Mouse (Mus musculus) naive thymus-derived CD4-positive, alpha-beta T cell, adult 2 months (primary cell): ENCODE measurements around the gene Fmnl3.
"Not testable (repeated sequence)": the region's sequence is repeated elsewhere in the genome, so short reads cannot be mapped to it uniquely, and the experiment has no call there.

Experiments
- DNase-seq: peaks from one replicate; pipeline ENCODE4 v3.0.0-alpha.2; 2011; ENCODE audit warnings: low read depth

Gene Fmnl3

DNA sequence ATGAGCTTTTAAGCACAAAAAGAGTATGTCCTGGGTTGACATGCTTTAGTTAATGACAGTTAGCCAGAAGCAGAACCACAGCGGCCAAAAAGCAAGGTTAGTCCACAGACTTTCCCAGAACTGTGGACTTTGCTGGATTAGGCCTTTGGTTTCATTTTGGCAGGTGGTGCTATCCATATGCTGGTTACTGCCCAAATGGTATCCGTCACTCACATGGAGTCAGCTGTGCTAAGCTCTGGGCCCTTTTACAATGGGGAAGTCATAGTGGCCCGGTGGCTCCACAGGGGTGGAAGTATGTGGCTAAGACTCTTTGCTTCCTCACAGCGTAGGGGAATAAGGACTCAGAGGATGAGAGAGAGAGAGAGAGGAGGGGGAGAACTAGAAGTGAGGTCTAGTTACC, 17.7 kb upstream of the Fmnl3 start:
- no peak for DNase-seq

DNA sequence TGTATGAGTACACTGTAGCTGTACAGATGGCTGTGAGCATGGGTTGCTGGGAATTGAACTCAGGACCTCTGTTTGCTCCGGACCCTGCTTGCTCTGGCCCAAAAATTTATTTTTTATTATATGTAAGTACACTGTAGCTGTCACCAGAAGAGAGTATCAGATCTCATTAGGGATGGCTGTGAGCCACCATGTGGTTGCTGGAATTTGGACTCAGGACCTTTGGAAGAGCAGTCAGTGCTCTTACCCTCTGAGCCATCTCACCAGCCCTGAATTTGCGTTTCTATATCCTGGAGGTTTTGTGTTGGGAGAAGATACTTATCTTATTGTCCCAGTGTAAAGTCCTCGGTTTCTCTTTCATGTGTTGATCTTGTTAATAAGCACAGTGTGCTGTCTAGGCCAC, 16.5 kb upstream of the Fmnl3 start:
- DNase-seq, result no peak

DNA sequence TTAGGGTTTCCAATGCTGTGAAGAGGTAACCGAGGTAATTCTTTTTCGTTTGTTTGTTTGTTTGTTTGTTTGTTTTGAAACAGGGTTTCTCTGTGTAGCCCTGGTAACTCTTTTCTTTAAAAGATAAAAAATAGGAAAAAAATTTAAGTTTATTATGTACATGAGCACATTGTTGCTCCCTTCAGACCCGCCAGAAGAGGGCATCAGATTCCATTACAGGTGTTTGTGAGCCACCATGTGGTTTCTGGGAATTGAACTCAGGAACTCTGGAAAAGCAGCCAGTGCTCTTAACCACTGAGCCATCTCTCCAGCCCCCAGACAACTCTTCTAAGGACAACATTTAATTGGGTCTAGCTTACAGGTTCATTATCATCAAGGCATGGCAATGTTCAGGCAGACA, 15.8 kb upstream of the Fmnl3 start:
- not testable (repeated sequence) for DNase-seq

DNA sequence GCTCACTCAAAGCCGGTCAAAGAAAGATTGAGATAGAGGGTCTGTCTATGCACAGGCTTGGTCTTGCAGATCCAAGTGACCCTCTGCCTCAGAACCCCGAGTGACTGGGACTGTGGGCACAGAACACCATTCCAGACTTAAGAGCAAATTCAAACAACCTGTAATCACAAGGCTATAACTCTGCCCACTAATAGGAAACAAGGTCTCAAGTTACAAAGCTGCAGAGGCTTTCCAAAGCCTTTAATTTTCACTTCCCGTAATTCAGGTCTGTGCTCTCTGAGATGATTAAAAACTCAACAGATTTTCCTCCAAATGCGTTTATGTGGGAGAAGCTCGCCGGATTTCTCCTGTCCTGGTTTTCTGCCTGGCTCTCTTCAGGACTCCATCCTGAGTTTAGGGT, 13.8 kb upstream of the Fmnl3 start:
- no peak for DNase-seq

DNA sequence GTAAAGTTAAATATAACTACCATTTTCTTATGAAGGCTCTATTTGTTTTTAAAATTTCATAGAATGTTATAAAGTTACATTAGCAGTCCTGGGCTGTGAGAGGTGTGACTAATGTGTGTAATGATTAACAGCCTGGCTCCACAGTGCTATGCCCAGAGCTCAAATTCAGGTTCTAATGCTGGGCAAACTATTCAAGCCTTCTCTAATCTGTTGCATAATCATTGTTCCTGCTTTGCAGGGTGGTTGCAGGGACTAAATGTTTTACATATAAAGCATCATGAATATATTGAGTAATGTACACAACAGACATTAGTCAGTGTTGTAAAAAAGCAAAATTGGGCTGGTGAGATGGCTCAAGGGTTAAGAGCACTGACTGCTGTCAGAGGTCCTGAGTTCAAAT, 12.6 kb upstream of the Fmnl3 start:
- DNase-seq, result no peak

DNA sequence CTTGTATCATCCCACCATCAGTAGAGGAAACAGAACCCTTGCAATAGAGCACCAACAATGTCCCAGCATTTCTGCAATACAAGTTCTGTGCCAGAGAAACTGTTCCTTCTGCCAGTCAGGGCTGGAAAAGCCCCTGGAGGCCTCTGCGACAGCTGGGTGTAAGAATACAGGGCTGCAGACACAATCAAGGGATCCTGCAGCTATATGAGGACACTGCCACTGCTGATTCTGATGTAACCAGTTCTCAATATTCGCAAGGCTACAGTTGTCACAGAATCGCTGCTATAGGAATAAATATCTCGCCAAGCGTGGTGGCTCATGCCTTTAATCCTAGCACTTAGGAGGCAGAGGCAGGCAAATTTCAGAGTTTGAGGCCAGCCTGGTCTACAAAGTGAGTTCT, 6.0 kb upstream of the Fmnl3 start:
- no peak for DNase-seq

DNA sequence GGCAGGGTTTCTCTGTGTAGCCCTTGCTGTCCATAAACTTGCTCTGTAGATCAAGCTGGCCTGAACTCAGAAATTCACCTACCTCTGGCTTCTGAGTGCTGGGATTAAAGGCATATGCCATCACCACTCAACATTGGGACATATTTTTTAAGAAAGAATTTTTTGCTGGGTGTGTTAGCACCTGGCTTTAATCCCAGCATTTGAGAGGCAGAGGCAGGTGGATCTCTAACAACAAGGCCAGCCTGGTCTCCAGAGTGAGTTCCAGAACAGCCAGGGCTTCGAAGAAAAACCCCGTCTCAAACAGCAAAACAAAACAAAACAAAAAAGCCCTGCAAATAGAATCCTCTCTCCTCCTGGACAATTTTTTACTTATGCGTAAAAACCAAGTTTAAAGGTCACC, 5.3 kb upstream of the Fmnl3 start:
- DNase-seq, result no peak

DNA sequence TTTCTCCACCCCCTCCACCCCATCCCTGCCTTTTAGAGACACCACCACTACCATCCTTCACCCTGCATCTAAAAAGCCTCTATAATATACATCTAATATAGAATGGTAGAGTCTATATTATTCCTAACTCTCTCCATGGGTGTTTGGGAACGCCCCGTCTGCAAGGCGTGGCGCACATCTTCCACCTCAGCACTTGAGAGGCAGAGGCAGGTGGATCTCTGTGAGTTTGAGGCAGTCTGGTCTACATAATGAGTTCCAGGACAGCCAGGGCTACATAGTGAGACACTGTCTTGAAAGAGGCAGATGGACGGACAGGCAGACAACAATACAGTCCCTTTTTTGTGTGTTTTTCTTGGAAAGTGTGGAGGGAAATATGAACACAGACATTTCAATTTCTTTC, 4.8 kb upstream of the Fmnl3 start:
- no peak for DNase-seq

DNA sequence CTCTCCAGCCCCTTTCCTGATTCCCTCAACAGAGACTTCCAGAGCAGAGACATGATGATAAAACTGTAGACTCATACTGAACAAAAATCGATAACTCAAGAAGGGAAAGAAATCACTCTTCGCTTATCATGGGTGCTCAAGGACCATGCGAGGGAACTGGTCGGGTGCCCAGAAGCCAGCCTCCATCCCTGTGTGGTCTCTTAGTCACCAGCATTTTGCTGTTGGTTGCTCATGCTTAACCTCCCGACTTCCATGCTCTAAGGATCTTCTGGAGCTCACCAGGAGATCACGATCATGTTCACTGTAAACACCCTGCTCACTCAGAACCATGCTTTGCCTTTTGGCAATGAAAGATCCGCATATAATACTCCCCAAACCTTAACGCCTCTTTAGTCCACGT, 2.5 kb upstream of the Fmnl3 start:
- no peak for DNase-seq

DNA sequence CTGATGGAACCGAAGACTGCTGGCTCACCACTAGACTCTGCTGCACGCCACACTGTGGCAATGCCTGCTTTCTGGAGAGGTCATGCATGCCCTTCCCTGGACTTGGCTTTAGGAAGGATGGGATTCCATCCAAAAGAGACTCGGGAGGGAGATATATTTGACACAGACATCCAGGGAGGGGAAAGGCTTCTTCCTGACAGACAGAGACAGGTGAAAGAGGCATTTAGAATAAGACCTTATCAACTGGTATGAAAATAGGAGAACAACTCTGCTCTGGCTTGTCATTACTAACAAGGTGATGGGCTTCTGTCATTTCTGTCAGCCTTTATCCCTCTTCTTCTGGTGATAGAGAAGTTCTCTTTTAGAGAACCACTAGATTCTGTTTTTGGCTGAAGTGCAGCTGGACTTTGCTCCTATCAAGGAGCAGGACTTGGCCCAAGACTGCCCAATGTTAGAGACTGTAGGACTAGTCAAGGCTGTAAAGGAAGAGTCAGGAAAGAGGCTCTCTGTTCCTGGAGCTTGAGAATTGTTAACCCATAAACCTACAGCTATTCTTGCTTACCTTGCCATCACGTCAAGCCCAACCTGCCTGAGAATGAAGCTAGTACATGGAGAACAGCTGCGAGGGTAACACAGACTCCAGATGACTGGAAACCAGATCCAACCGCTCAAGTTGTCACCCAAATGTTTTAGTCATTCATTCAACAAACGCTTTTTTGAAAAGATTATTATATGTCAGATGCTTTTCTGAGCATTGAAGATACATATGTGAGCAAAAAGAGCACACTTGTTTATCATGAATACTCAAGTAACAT, 1.5 kb upstream of the Fmnl3 start:
- DNase-seq, result no peak

DNA sequence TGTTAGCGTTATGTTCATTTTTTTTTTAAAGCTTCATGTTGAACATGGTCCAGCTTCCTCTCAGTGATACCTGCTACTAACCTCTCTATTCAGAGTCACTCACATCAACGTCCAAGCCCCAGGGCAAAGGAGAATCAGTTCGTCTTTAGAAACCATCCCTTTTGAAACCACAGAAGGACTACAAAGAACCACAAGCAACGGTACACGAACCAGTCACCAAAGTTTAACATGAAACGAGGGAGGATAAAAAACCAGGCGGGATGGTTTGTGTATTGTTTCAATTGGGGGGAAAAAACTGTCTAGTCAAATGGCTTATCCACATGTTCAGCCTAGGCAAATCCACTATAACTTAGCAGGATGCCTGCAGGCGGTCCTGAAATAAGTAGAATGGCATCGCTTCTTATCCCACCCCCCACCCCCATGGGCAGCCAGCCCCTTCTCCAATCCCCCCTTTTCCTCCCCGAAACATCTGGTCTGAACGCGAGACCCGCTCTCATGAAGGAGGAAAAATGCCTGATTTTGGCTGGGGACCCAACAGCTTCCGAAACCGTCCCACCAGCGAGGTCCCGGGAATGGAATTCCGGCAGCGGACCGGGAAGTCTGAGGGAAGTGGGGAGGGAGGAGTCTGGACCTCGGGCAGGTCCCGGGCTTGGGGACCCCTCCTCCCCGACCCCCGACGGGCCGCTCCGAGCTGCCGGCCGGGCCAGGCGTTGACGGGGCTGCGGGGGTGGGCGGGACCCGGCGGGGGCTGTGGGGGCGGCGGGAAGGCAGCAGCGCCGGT, 701 bp downstream of the Fmnl3 start:
- DNase-seq, result peak; percentile 44

DNA sequence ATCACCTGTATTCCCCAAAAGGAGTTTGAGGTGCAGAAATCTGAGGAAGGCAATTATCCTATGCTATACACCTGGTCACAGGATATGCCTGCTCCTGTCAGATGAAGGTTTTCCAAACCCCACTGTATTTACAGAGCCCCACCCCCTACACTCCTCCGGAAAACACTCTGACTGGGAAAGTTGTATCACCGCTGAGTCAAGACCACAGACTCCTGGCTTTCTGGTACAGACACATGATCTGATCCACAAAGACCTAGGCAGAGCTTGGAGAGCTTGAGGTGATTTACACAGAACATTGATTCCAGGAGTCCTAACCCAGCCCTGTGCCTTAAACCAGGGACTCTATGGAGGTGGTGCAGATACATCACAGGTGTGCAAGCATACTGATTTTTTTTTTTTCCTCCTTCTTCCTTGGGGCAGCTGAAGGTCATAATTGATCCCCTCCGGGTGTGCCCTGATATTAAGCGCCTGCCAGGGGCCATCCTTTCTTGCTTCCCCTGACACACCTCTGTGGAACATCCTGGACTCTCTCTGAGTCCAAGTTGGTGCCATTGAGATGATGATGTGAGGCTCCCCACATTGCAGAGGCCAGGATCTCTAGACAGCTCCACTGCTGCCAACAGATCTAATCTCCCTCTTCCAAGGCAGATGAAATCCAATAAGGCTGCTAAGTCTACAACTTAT, 1.6 kb downstream of the Fmnl3 start:
- DNase-seq, result peak; percentile 22

DNA sequence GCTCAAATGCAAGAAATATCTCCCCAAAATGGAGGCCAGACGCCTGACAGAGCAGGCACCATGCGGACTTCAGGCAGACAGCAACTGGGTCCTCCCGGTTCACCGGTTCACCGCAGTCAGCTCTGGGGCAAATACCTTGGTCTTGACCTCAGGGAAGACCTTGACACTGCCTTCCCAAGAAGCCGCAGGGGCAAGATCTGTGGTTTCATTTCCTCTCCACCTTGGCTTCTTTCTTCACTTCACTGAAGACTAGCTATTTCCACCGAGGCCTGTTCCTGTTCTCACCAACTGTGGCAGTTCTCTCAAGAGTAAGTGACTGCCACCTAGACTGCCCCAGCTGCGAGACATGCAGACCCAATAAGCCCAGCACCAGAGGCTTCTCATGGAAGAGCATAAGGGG, 5.4 kb downstream of the Fmnl3 start:
- peak; percentile 72 for DNase-seq

DNA sequence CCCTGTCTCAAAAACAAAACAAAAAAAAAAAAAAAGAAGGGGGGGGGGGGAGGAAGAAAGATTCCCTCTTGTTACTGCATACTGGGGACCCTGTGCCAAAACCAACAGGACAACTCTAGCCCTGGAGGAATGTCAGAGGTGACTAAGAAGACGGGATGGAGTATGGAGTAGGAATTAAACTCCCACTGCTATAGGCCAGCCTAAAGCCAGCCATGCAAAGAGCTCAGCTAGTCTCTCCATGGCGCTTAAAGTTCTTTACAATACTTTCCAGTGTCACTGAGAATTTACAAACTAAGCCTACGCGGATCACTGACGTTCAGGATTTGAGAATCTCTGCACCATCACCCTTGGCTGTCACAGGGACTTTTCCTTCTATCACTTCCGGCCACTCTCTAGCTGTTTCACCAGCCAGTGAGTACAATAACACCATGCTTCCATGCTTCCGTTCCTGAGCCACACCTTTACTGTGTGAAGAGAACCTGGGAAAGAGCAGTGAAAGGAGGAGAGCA, 6.2 kb downstream of the Fmnl3 start:
- DNase-seq, result peak; percentile 23

DNA sequence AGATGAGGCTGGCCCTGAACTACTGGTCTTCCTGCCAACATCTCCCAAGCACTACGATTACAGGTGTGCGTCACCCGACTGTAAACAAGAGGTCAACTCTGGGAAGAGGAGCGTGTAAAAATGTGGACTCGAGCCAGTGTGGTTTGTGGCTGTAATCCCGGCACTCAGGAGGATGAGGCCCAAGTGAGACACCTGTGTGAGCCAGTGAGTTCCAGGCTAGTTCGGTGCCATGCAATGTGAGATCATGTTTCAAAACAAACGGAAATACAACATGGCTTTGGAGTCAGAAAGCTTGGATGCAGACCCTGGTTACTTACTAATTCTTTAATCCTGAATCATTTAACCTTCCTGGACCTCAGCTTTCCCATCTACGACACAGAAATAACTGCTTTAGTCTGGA, 11.3 kb downstream of the Fmnl3 start:
- DNase-seq, result no peak

DNA sequence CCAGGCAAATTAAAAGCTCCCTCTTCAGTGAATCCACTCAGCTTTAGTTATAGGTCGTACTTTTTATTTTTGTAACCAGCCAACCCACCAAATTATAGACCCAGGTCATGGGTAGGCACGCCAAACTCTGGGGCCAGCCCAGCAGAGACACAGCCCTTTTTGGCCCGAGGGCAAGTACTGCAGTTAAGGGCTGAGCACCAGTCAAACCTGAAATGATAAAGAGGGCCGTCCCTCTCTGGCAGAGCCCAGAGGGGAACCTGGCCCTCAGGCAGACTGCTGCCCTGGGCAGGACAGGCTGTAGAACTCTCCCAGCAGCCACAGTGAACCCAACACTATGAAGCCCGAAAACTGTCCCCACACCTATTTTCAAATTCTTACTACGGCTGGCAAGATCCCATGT, 13.8 kb downstream of the Fmnl3 start:
- no peak for DNase-seq

DNA sequence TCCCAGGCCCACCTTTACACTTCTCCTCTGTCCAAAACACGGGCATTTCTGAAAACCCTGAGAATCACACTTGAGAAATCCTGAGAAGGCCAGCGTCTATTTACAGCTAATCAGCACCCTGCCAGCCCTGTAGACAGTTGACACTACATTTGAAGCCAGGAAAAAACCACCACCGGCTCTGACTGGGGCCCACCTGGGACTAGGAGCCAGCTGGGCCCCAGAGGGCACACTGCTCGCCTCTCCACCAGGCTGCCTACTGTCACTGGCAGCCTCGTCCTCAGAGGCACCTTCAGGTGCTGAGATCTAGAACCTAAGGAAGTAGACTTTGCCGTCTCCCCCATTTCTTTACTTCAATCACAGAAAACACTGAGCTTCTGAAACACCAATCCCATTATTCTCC, 14.6 kb downstream of the Fmnl3 start:
- no peak for DNase-seq

DNA sequence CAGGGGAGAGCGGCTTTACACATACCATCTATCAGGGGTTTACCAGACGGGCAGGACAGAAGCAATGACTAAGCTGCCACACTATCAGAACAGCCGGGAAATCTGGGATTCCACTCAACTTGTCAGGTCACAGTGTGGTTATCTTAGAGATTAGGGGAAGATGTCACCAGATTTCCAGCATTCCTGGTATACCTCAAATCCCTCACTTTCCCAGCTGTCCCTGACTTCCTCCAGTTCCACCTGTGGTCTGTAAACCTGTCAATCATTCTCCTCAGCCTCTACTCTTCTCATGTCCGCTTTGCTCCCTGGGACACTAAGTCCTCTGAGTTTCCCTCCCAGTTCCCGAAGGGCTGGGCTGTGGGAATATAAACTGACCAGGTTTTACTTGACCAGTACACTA, 18.0 kb downstream of the Fmnl3 start:
- DNase-seq, result no peak

DNA sequence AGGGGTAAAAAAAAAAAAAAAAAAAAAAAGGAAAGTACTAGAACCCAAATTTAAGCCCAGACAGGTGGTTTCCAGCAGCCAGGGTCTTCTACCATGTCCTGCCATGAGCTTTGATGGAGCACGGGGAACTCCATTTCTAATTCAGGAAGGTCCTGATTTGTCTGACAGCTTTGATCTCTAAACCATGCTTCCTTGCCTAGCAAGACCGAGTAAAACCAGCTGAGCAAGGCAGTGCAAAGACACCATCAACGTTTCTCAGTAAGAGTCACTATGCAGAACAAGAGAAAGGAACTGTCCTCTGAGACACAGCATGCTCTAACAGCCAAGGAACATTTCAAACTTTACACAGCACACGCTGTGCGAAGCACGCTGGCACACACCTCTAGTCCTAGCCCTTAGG, 18.7 kb downstream of the Fmnl3 start:
- no peak for DNase-seq

DNA sequence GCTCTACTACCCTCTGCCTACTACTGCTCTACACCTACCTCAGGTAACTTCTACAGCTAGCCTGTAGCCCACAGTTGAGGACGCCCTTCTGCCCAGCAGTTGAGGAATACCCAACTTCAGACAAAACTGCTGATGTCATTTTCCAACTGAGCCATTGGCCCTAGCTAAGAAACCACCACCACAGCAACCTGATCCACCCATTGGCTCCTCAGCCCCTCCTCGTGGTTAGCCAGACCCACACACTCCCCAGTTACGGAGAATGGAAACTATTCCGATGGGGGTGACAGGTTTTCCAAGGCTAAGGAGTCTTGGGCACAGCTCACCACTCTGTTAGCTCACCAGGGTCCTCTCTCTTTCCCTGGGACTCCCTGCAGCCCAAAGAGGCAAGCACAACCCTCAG, 25.3 kb downstream of the Fmnl3 start:
- DNase-seq, result no peak

DNA sequence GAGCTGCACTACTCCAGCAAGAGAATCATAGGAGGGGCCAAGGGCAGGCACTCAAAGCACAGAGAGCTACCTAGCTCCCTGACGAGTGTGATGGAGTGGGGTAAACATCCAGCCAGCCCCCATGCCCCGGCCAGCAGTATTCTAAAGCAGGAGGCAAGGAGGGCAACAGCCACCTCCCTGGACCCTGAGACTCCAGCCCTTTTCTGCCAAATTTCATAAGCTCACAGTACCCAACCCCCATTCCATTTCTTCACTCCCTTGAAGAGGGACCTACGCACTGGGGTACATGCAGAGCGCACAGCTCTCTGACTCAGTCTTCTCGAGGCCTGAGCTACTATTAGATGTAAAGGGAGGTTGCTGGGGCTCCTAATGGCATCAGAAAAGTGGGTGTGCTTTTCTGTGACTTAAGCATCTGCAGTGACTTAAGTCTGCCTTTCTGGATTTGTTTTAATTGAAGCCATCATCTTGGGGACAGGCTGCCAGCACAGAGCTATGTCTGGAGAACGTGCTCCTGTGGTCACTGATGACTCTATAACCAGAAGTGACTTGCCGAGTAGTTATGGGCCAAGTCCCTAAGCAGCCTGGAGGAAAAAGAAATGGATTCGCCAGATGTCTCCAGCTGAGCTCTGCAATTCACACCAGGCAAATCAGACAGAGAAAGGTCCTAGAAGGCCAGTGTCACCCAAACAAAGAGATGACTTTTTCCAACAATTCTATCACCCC, 26.0 kb downstream of the Fmnl3 start:
- DNase-seq, result no peak
